Mouse (Mus musculus): ENCODE measurements at regions not wholly inside any gene's neighbourhood (a gene's known extent, or its start where the extent isn't known, plus 50 kb on each side); places are given as distances from the start of the nearest gene placed in this dataset.

DNA sequence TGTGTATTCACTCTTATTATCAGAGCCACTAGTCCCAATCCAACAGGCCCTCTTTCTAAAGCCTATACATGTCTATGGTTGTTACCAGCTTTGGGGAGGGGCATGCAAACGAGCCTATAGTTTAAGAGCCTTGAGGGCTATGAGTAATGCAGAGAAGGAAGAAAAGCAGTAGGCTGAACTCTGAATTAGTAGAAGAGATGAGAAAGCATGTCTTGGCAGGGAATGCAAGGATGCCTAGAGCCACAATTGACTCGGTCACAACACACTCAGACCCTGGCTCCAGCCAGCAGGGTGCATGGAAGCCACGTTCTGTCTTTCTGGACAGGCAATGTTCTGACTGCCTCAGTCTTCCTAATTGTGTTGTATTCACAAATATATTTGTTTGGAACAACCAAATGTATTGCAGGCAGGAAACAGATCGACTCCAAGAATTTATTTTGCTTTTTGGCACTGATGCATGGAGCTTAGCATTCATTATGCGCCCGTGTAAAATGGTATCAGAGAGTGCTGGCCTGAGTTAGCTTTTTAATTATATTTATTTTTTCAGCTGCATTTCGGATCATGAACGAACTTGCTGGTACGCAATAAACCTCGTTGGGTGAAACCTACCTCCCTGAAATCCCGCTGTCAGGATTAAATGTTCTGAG lies 110.2 kb downstream of the Rybp start:
- TF ChIP-seq CTCF (IDR thresholded peaks at IDR 0.05), result no peak
- intact Hi-C loops (cut with DNase I), result loop anchor here (10.0 kb wide), 1 partner anchor 378 kb away; no protein-coding TSS in a partner anchor
- Histone ChIP-seq H3K4me3 (no peak overlapping the region), H3K27ac (no peak overlapping the region)
- DNase-seq (ENCODE audit: extremely low spot score in 1 of 2, low spot score in 2 of 2), result no peak

- H3K4me3 ChIP-seq, result no peak overlapping the region
- TF ChIP-seq CTCF (IDR thresholded peaks at IDR 0.05), result no peak
- peak; percentile 66 to 81 for DNase-seq (ENCODE audit: extremely low spot score in 1 of 2, low spot score in 2 of 2)
- intact Hi-C loops (cut with DNase I), result loop anchor here (2.0 to 10.0 kb wide), 3 partner anchors 36 to 384 kb away; partner anchors contain the start of gene Rybp
- H3K27ac ChIP-seq, result no peak overlapping the region
Measured at GRCm38 (mm10) chr6:100170711-100171348, 116.5 kb downstream of the Rybp start.

GRCm38 (mm10) chr6:100167321-100167720 lies 120.0 kb downstream of the Rybp start:
- no peak overlapping the region for H3K4me3 ChIP-seq
- H3K27ac ChIP-seq, result no peak overlapping the region
- DNase-seq (ENCODE audit: extremely low spot score in 1 of 2, low spot score in 2 of 2), result no peak
- no peak for TF ChIP-seq CTCF (IDR thresholded peaks at IDR 0.05)
- intact Hi-C loops (cut with DNase I), result no loop called here

- Histone ChIP-seq H3K27ac (no peak overlapping the region), H3K4me3 (no peak overlapping the region)
- no peak for DNase-seq (ENCODE audit: extremely low spot score in 1 of 2, low spot score in 2 of 2)
- intact Hi-C loops (cut with DNase I), result no loop called here
- TF ChIP-seq CTCF (IDR thresholded peaks at IDR 0.05), result no peak
Measured at GRCm38 (mm10) chr6:100165746-100166145, 121.5 kb downstream of the Rybp start.

DNA sequence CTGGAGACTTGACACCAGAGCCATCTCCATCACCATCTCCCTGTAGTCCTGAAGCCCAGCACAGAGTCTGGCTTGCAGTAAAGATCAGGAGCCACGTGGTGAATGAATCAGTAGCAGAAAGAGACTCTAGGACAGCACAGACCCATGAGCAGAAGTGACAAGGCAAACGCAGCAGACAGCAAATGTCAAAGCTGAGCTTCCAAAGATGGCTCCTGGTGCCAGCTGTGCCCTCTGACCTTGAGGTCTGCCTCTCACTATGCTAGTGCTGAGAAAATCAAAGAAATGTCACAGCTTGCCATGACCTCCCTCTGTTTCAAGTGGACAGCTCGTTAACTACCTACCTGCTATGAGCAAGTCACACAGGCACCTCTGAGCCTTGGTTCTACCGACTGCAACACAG lies 123.1 kb downstream of the Rybp start:
- H3K4me3 ChIP-seq, result no peak overlapping the region
- DNase-seq (ENCODE audit: extremely low spot score in 1 of 2, low spot score in 2 of 2), result no peak
- intact Hi-C loops (cut with DNase I), result no loop called here
- no peak overlapping the region for H3K27ac ChIP-seq
- no peak for TF ChIP-seq CTCF (IDR thresholded peaks at IDR 0.05)

DNA sequence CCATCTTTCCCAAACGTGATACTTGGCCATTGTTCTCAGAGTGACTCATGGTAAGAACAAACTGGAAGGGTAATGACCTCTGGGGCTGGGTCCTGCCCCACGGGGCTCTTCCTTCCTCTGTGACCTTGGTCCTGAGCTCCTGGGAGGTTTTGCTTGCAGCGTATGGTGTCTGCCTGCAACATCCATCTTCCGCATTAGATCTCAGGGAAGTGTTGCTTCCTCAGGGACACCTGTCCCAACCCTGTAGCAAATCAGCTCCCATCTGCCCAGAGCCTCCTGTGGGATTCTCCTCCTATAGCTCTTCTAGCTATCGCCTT lies 123.5 kb downstream of the Rybp start:
- TF ChIP-seq CTCF (IDR thresholded peaks at IDR 0.05), result no peak
- Histone ChIP-seq H3K4me3 (no peak overlapping the region), H3K27ac (no peak overlapping the region)
- no peak for DNase-seq (ENCODE audit: extremely low spot score in 1 of 2, low spot score in 2 of 2)
- intact Hi-C loops (cut with DNase I), result loop anchor here (2.0 kb wide), 1 partner anchor 123 kb away; the partner anchor contains the start of gene Rybp

DNA sequence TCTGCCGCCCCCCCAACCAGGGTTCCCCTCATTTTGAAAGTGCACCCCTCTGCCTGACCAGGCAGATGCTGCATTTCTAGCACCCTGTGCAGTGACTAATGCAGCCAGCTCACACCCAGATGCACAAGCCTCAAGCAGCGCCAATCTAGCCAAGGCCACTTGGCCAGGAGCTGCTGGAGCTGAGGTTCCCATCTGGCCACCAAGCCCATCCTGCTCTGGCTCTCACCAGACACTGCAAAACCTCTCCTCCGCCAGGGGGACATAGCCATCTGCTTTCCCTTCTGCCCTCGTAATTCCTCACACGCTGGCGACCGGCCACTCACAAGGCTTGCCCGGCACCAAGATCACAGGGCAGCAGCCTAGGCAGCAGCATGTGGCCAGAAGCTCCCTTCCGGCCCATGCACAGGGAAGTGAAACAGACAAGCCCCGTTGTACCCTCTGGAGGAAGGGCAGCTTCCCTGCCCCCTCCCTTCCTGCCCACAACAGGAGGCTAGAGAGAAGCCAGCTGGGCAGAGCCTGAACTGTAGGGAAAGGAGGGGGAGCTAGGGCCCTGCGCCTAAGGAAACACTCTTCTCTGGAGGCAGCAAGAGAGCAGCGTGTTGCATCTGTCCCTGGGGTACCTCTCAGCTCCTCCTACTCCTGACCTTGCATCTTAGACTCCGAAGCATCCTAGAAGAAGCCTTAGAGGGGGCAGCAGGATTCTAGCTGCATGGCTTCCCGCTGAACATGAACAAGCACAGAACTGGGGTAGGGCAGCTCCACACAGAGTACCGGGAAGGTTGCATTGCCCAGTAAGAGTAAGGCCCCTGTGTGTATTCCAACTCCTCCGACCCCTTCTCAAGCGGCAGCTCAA lies 124.1 kb downstream of the Rybp start:
- no peak overlapping the region for H3K27ac ChIP-seq
- intact Hi-C loops (cut with DNase I), result loop anchor here (2.0 kb wide), 1 partner anchor 124 kb away; the partner anchor contains the start of gene Rybp
- H3K4me3 ChIP-seq, result no peak overlapping the region
- peak; percentile 62 to 63 for DNase-seq (ENCODE audit: extremely low spot score in 1 of 2, low spot score in 2 of 2)
- peak; percentile 59 for TF ChIP-seq CTCF (IDR thresholded peaks at IDR 0.05)

DNA sequence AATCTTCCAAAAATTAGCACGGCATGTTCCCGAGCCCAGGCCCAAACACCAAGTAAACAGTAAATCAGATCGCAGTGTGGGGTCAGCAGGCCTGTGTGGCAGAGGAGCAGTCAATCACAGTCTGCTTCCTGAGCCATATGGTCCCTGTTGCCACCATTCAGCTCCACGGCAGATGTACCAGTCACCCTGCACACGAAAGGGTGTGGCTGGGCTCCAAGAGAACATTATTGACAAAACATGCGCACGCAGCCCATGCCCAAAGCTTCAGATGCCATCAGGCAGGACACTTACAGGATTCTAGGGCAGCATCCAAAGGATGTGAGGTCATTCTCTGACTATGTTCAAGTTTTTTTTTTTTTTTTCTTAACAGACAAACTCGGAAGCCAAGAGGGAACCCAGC lies 126.6 kb downstream of the Rybp start:
- Histone ChIP-seq H3K27ac (no peak overlapping the region), H3K4me3 (no peak overlapping the region)
- TF ChIP-seq CTCF (IDR thresholded peaks at IDR 0.05), result no peak
- DNase-seq (ENCODE audit: extremely low spot score in 1 of 2, low spot score in 2 of 2), result no peak
- intact Hi-C loops (cut with DNase I), result no loop called here

DNA sequence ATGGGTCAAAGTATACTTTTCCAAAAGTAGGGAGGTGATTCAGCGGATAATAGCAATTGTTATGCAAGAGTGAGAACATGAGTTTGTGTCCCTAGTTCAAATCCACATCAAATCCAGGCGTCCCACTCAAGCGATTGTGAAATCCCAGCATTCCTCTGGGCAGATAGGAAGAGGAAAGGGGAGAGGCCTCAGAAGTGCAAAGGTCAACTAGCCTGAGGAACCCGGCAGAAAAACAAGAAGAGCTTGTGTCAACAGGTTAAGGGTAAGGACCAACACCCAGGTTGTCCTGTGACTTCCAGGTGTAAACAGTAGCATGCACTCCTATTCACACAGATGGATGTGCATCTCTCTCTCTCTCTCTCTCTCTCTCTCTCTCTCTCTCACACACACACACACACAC lies 127.5 kb downstream of the Rybp start:
- TF ChIP-seq CTCF (IDR thresholded peaks at IDR 0.05), result no peak
- DNase-seq (ENCODE audit: extremely low spot score in 1 of 2, low spot score in 2 of 2), result no peak
- Histone ChIP-seq H3K4me3 (no peak overlapping the region), H3K27ac (no peak overlapping the region)
- intact Hi-C loops (cut with DNase I), result no loop called here

DNA sequence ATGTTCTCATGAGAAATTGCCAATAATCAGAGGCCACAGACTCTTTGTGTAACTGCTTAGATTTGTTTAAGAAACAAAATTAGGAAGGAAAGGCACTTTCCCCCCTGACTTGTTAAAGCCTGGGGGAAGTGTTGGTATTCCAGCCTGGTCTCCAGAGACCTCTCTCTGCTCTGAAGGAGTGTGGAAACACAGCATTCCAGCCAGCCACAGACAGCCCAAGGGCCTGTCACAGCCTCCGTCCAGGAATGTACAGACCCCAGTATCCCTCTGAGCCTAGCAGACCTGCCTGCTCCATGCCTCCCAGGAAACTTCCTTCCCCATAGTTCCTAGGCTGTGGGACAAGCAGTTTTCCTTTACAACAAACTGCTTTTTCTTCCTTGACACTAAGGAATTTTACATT lies 128.0 kb downstream of the Rybp start:
- Histone ChIP-seq H3K4me3 (no peak overlapping the region), H3K27ac (no peak overlapping the region)
- intact Hi-C loops (cut with DNase I), result no loop called here
- no peak for DNase-seq (ENCODE audit: extremely low spot score in 1 of 2, low spot score in 2 of 2)
- no peak for TF ChIP-seq CTCF (IDR thresholded peaks at IDR 0.05)

- TF ChIP-seq CTCF (IDR thresholded peaks at IDR 0.05), result no peak
- DNase-seq (ENCODE audit: extremely low spot score in 1 of 2, low spot score in 2 of 2), result peak in 1 of 2 experiments; percentile 34
- Histone ChIP-seq H3K27ac (no peak overlapping the region), H3K4me3 (no peak overlapping the region)
- intact Hi-C loops (cut with DNase I), result no loop called here
Measured at GRCm38 (mm10) chr6:100157288-100157687, 130.0 kb downstream of the Rybp start.

DNA sequence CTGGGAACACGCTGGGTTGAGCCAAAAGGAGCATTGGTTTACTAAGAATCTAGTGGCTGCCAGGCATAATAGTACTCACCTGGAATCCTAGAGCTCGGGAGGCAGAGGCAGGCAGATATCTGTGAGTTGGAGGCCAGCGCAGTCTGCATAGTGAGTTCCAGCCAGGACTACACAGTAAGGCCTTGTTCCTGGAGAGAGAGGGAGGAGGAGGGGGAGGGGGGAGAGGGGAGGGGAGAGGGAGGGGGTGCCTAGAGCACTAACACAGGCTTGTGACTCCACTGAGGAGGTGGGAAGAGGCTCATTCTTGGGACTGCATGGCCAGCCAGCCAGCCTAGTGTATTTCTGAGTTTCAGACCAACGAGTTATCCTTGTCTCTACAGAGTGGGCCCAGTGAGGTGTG lies 131.1 kb downstream of the Rybp start:
- Histone ChIP-seq H3K27ac (no peak overlapping the region), H3K4me3 (no peak overlapping the region)
- DNase-seq (ENCODE audit: extremely low spot score in 1 of 2, low spot score in 2 of 2), result no peak
- intact Hi-C loops (cut with DNase I), result no loop called here
- TF ChIP-seq CTCF (IDR thresholded peaks at IDR 0.05), result no peak

Data from left cerebral cortex, adult 2 months (tissue).